Mouse (Mus musculus): ENCODE measurements around the gene Spred2.
"Not testable (repeated sequence)": the region's sequence is repeated elsewhere in the genome, so short reads cannot be mapped to it uniquely, and the experiment has no call there.

Gene Spred2

DNA sequence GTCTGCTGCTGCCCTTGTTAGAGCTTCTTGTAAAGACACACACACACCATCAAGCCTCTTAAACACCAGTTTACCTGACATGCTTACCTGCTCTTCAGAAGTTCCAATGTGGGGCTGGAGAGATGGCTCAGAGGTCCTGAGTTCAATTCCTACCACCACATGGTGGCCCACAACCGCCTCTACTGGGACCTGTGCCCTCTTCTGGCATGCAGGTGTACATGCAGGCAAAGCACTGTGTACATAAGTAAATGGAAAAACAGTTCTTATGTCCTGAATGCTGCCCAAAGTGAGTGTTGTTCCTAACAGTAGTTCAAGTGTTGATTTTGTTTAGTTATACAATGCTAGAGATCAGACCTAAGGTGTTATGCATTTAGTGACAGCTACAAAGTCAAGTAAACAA, 132.0 kb downstream of the Spred2 start:
- DNase-seq (ENCODE audit: low read depth, low spot score), result no peak

GRCm38 (mm10) chr11:20057429-20057828, 133.3 kb downstream of the Spred2 start:
- DNase-seq (ENCODE audit: low read depth, low spot score), result no peak

- no peak for DNase-seq (ENCODE audit: low read depth, low spot score)
These were observed 135.6 kb downstream of the Spred2 start for GRCm38 (mm10) chr11:20059736-20060135.

DNA sequence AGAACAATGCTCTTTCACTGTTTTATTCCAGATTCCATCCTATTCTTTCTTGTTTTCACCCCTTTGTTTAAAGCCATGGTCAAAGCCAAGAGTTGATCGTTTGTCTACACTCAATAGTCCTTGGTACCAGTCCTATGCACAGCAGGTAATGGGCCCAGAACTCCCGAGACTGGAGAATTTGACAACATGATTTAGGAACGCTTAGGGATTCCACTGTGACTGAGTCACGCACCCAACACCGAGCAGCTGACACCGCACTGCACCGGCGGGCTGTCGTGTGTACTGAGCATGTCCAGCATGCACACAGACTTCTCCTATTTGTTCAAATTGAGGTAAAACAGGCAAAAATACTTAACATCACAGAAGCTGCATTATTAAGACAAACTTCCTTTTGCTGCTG, 138.6 kb downstream of the Spred2 start:
- DNase-seq (ENCODE audit: low read depth, low spot score), result not testable (repeated sequence)

- DNase-seq (ENCODE audit: low read depth, low spot score), result not testable (repeated sequence)
These were observed 139.9 kb downstream of the Spred2 start for GRCm38 (mm10) chr11:20064086-20064485.

DNA sequence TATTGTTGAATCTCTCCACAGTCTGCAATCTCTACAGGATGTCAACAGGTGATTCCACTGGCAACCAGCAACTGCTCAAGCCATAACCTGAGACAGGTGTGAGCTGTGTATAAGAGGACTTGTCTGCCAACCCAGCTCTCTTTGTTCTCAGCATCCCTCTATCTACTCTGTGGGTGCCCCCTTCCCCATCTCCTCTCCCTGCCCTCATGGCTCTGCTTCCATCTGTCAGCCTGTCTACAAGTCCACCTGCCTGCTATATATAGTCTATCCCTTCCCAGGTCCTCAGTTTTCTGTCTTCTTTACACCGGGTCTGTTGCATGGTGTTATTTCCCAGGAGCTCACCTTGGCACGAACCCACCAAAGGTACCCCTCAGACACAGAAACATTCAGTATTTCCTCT, 140.8 kb downstream of the Spred2 start:
- DNase-seq (ENCODE audit: low read depth, low spot score), result no peak

GRCm38 (mm10) chr11:20066106-20066505, 141.9 kb downstream of the Spred2 start:
- DNase-seq (ENCODE audit: low read depth, low spot score), result no peak

DNA sequence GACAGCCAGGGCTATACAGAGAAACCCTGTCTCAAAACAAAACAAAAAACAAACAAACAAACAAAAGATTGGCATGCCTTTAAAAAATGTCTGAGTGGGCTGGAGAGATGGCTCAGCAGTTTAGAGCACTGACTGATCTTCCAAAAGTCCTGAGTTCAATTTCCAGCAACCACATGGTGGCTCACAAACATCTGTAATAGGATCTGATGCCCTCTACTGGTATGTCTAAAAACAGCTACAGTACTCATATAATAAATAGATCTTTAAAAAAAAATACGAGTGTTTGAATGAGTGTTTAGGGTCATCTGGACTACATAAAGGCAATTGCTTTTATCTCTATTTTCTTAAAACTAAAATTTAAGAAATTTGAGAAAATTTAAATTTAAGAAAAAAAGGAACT, 143.3 kb downstream of the Spred2 start:
- no peak for DNase-seq (ENCODE audit: low read depth, low spot score)

DNA sequence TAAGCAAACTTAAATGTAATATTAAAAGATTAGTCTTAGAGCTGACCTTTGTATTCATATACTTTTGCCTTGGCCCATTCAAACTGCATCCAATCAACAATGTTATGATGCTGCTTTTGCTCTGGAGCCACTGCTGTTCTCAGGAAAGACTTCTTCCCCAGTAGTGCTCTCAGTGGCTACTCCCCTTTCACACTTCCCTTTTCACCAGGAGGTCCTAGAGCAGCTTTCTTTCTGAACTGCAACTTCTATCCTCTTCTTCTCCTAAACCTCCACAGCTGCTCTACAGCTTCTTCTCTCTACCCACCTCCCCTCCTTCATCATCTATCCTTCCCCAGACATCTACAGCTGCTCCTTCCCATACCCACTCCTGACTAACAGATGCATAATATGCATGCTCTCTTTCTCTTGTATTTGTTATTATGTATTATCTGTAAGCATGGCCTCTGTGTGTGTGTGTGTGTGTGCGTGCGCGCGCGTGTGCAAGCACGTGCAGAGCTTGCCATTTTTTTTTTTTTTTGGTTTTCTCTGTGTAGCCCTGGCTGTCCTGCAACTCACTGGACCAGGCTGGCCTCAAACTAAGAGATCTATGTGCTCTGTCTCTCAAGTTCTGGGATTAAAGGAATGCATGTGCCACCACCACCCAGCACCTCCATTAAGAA, 144.3 kb downstream of the Spred2 start:
- DNase-seq (ENCODE audit: low read depth, low spot score), result no peak

DNA sequence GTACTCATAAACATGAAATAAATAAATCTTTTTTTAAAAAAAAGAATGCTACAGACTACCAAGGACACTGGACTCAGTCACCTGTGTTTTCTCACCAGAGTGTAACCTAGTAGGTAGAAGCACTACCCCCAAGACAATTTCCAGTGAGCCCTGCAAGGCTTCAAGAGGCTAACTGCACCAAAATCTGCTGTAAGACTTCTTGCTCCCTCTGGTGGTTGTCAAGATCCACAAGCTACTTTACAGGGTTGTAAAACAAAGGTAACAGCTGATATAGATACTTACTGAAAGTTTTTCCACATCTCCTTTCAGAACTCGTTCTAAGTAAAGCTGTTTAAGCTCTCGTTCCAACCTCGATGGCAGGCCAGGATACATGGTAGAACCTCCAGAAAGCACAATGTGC, 148.0 kb downstream of the Spred2 start:
- no peak for DNase-seq (ENCODE audit: low read depth, low spot score)

GRCm38 (mm10) chr11:20072826-20073225, 148.7 kb downstream of the Spred2 start:
- no peak for DNase-seq (ENCODE audit: low read depth, low spot score)
